In genomic region chr2:3738734-3739133, GRCm38 (mm10) we compare ENCODE assay signal across 21 mouse cellular contexts.
A peak's percentile ranks its signal among the peaks of the same experiment; 100 is the strongest.
DNase-seq lines count a peak whose midpoint lies in the region; ATAC-seq and TF ChIP-seq lines count a peak whose summit lies in the region.
"Had no signal": no experiment of that assay in that cellular context is flagged by ENCODE, and none has a peak within 500 bp of the region (broad histone marks: within the 10 kb centered on the region; RNA-seq: fewer than 3 reads in every experiment).

No protein-coding gene starts in this region.

- no peaks in the 10 kb centered on the region for H3K9me3 ChIP-seq in forebrain, embryonic 15.5 days
- no peaks in the 10 kb centered on the region for H3K9me3 ChIP-seq in forebrain, postnatal 0 days (ENCODE audit: low read length)
- H3K9me3 ChIP-seq: forebrain, embryonic 10.5 days; G1E; intestine, embryonic 15.5 days had no signal

- 66% methylated on average over 12 of the region's 12 CpGs for WGBS in forebrain, embryonic 15.5 days
- WGBS in forebrain, postnatal 0 days: 73% methylated on average over 12 of the region's 12 CpGs

- no peak for ATAC-seq in forebrain, embryonic 15.5 days (replicated peaks)
- no peak for ATAC-seq in forebrain, postnatal 0 days
- ATAC-seq: intestine, embryonic 15.5 days; Patski had no signal

- H3K4me1 ChIP-seq in forebrain, embryonic 15.5 days: peaks cover 48% of the 10 kb centered on the region
- H3K4me1 ChIP-seq in forebrain, postnatal 0 days (ENCODE audit: insufficient read depth): peaks cover 11% of the 10 kb centered on the region

- H3K9ac ChIP-seq in forebrain, embryonic 15.5 days (replicated peaks): no peak overlapping the region
- H3K9ac ChIP-seq in forebrain, postnatal 0 days: no peak overlapping the region
- H3K9ac ChIP-seq: hindbrain, embryonic 14.5 days; intestine, embryonic 15.5 days had no signal

- H3K27ac ChIP-seq in forebrain, embryonic 15.5 days (replicated peaks): peak overlapping the region; percentile 80
- H3K27ac ChIP-seq in forebrain, postnatal 0 days (ENCODE audit: low read depth, low read length): no peak overlapping the region
- 0 out of 2 replicates have a peak overlapping the region, but pooled peaks have one; percentile 84 for H3K27ac ChIP-seq in layer of hippocampus, adult 2 months
- H3K27ac ChIP-seq: forebrain, embryonic 10.5 days; gastrocnemius, adult 2 months; intestine, embryonic 15.5 days had no signal

- no peaks in the 10 kb centered on the region for H3K27me3 ChIP-seq in forebrain, embryonic 15.5 days
- no peaks in the 10 kb centered on the region for H3K27me3 ChIP-seq in forebrain, postnatal 0 days (ENCODE audit: insufficient read depth, low read length)
- H3K27me3 ChIP-seq: CH12.LX; intestine, embryonic 15.5 days; Patski had no signal

- no peak for TF ChIP-seq CTCF in forebrain, postnatal 0 days (IDR thresholded peaks at IDR 0.05; ENCODE audit: low read depth)
- no peak for TF ChIP-seq CTCF in layer of hippocampus, adult 2 months (conservative IDR thresholded peaks at IDR 0.05)

- H3K36me3 ChIP-seq in forebrain, embryonic 15.5 days: no peaks in the 10 kb centered on the region
- H3K36me3 ChIP-seq in forebrain, postnatal 0 days (ENCODE audit: insufficient read depth): no peaks in the 10 kb centered on the region
- H3K36me3 ChIP-seq: intestine, embryonic 15.5 days had no signal

- no peak overlapping the region for H3K4me2 ChIP-seq in forebrain, embryonic 15.5 days (replicated peaks)
- H3K4me2 ChIP-seq in forebrain, postnatal 0 days (ENCODE audit: low read depth): no peak overlapping the region
- H3K4me2 ChIP-seq: heart, embryonic 11.5 days; hindbrain, embryonic 14.5 days; intestine, embryonic 15.5 days had no signal

- H3K4me3 ChIP-seq in forebrain, embryonic 15.5 days: no peak overlapping the region
- no peak overlapping the region for H3K4me3 ChIP-seq in forebrain, postnatal 0 days (ENCODE audit: low read depth, low read length)
- H3K4me3 ChIP-seq in layer of hippocampus, adult 2 months: no peak overlapping the region
- H3K4me3 ChIP-seq: forebrain, embryonic 10.5 days; gastrocnemius, adult 2 months; intestine, embryonic 15.5 days had no signal

- DNase-seq in cerebellum, adult 9-10 months: peak; percentile 52
- no peak for DNase-seq in cerebellum, adult 9-11 months
- no peak for DNase-seq in forebrain, postnatal 0 days
- DNase-seq in layer of hippocampus, adult 2 months (ENCODE audit: low spot score in 2 of 2): no peak
- no peak for DNase-seq in layer of hippocampus, postnatal 25 days (ENCODE audit: extremely low spot score in 1 of 2, low spot score in 1 of 2)
- DNase-seq: adrenal gland, postnatal 10 days; adrenal gland, postnatal 36 days; B cell, adult 2 months; gastrocnemius, adult 2 months; gastrocnemius, postnatal 14 days; heart, adult 11 months; kidney, adult 11 months; kidney, adult 8-10 months had no signal
